Mouse (Mus musculus): ENCODE measurements around the gene Stx19.

The Stx19 gene

DNA sequence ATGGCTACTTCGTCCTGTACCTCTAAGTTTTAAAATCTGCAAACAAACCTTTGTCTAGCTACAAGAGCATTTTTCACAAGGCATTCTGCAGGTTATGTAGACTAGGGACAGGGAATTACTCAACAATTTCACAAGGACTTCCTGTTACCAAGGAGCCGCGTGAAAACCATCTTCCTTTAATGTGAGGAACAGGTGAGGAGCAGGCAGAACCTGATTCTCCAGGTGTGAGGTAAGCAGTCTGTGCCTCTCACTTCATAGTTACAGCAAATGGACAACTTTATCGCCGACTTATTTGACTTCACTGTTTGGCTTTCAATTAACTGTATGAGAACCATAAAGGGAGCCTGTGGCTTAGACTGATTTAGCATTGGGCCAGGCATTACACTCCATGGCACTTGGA lies at the start of gene Stx19:
TSS of gene Stx19 (plus strand) at position 186 of the 400 bp plus-strand sequence.
- DNase-seq (ENCODE audit: low spot score): peak; percentile 35

DNA sequence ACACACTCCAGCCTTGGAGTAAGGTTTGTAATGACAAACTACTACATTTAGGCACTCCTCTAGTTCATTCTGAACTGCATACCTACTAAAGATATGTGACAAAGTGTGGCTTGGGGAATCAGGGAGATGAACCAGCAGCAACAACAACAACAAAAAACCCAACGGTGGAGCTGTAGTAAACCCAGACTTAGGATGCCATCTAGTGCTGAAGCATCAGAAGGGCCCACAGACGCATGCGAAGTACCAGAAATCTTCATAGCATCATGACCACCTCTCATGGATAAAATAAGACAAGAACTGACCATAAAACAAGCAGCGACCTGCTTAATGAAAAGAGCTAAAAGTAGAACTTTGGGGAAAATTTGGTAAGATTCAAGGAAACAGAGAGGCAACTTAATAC lies 41.0 kb upstream of the Stx19 start:
- no peak for DNase-seq (ENCODE audit: low spot score)

DNA sequence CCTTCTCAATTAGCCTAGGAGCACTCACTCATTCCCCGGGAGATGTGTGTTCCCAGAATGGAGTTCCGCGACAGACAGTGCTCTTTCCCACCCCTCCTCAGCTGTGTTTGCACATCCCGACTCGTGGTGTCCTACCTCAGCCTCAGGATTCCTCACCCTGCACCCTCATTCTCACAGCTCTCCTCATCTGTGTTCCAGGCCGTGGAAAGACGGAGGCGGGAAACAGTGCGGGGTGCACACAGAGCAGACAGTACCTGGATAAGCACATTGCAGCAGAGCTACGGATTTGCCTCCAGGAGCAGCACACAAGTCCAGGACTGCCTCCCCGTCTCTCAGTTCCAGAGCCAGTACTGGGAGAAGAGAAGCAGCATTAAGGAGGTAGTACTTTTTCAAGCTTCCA lies 38.4 kb upstream of the Stx19 start:
- DNase-seq (ENCODE audit: low spot score): no peak

DNA sequence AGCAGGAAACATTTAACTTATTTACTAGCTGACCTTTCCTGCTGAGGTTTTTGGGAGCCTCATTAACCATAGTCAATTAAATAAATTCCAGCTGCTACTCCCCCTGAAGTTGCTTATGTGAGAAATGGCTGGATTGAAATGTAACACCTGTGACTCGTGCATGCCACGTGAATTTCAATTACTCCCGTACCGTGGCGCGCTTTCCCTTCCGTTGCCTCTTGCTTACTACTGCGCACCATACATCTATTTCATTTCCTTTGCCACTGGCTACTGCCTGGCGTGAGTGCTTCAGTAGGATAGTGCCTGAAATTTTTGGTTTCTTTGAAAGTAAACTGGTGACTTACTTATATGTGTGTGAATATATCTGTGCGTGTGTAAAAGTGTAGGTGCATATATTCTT lies 36.2 kb upstream of the Stx19 start:
- no peak for DNase-seq (ENCODE audit: low spot score)

DNA sequence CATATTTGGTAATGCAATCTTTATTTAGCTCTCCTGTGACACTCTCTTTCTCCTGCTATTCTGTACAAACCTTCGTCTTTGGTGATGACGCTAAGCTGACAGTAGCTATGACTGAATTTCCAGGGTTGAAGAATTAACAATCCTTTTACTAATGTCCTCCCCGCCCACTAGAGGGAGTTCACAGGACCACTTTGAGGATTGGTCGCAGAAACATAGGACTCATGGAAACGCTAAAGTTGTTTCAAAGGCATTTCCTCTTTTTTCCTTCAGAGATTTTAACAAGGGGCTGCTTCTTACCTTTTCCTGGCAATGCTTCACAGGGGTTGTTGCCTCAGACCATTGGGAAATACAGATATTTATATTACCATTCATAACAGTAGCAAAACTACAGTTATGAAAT lies 32.2 kb upstream of the Stx19 start:
- DNase-seq (ENCODE audit: low spot score): no peak

DNA sequence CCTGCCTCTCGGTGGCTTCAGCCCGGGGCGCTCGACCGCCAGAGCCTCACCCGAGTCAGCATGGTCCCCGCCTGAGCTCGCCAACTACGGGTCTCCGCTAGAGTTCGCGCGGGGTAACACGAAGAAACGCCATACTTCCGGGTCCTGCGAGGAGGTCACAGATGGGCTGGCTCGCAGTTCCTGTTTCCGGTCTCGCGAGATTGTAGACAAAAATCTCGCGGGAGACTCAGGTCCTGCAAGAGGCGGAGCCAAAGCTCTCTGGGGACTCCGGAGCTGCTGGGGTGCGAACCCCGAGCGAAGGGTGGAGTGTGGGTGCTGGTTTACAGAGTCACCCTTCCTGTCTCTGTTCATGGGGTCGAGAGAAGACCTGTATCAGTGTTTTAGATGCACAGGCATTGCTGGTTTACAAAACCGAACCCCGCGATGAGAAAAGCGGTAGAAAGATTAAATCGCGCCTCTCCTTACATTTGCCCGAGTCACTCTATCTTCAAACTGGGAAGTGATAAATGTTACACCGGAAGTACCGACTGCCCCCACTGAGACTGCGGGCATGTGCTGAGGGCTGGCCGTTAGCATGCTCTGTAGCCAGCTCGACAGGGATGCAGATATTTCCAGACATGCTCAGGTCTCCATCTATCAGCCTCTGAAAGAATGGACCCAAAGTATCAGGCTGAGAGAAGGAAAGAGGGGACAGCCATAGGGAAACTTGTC lies 27.7 kb upstream of the Stx19 start, which contains the start of gene Nsun3:
TSS of gene Nsun3 (minus strand) at position 198 of the 711 bp plus-strand sequence.
- peak; percentile 82 for DNase-seq (ENCODE audit: low spot score)

DNA sequence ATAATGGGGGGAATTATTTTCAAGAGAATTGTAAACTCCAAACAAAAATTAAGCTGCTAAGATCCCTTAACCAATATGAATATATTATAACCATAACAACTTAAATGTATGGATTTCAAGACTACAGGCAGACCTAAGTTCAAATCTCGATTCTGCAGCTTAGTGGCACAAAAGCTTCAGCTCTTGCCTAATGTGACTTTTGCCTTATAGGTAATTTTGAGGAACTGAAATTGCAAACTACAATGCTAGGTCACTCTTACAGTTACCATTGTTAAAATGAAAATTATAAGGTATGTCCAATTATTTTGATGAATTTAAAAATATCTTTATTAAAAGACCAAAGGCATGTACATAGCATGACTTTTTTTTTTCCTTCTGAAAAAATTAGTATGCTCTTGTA lies 17.9 kb upstream of the Stx19 start:
- DNase-seq (ENCODE audit: low spot score): no peak

DNA sequence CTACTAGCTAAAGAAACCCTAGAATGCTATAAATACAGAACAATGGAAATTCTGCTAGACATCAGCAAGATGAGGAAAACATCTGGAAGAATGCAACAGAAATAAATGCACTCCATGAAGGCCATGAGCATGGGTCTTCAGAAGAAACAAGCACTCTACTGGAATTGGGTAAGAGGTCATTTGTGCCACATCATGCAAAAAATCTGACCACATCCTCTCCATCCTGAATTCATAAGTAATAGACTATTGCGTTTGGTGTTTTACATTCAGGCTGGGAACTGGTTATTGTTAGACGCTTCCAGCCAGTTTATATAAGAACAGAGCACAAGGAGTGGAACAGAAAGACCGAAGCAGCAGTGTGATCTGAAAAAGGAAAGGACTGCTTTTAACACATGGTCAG lies 15.7 kb upstream of the Stx19 start:
- DNase-seq (ENCODE audit: low spot score): no peak

DNA sequence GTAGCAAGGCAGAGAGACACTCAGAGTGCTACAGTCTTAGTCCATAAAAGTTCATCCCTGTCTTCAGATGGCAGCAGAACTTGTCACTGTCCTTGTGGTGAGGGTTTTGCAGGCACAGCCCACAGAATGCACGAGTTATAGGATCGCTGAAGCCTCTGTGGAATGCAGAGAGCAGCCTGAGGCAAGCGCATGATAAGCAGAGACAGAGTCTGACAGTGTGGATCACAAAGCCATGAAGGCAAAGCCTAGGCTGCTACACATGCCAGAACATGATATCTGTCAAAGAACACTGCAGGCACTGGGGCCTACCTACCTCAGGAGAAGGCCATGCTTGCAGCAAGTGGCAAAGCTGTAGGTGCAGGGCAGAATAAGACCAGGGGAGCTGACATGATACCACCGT lies 15.1 kb upstream of the Stx19 start:
- DNase-seq (ENCODE audit: low spot score): no peak

DNA sequence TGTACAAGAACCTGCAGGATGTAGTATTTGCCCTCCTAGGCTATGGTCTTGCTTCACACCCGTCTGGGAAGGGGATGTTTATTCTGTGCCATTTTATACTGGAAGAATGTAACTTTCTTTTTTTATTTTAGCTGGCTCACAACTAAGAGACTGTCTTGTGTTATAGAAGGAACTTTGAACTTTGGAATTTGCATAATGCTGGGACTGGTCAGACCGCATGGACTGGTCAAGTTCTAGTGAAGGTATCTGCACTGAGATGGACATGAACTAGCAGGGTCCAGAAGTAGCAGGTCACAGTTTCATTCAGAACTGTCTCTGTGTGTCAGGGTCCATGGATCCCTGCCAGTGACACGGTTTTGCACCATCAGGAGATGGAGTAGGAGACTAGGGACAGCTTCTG lies 14.6 kb upstream of the Stx19 start:
- no peak for DNase-seq (ENCODE audit: low spot score)

DNA sequence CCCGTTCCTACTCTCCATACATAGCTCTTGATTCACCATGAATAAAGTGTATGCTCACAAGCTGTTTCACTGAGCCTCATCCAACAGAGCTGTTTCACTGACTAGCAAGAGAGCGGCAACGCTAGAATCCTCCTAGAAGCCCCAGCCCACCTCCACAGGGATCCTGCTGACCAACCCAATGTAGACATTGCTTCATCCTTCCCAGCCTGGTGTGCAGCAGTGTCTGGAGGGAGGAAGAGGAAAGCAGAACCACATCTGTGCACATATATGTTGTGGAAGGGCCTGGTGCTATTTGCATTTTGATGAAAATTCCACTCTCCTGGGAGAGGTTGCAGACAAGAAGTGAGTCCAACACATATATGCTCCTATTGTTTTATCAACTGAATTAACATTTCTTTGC lies 9.9 kb upstream of the Stx19 start:
- no peak for DNase-seq (ENCODE audit: low spot score)

DNA sequence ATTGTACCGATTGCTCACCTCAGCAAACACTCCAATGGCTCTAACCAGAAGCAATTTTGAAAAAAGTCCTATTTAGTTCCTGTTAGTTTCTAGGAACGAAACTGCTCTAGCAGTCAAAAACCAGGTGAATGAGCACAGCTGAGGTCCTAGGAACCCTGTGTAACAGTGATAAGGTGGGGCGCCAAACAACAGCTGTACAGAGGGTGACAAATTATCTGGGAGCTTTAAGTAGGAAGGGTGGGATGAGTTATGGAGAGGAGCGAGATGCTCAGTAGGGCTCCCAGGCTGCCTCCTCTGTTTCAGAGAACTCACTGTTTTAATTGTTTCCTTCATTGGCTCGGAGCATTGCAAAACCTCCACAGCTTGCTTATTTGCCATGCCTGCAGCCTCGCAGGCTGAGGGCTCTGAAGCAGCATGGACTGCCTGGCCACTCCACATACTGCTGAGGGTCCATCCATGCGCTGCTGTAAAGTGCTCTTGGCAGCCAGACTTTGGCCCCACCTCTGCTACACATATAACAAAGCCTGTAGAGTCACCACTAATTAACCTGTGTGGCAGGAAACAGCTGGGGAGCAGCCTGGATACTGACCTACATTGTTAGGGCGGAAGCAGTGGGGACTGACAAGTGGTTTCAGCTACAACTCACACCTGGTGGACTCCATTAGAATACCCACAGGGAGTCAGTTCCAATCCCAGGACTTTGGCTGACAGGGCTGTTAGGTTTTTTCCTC lies 7.1 kb upstream of the Stx19 start:
- no peak for DNase-seq (ENCODE audit: low spot score)

DNA sequence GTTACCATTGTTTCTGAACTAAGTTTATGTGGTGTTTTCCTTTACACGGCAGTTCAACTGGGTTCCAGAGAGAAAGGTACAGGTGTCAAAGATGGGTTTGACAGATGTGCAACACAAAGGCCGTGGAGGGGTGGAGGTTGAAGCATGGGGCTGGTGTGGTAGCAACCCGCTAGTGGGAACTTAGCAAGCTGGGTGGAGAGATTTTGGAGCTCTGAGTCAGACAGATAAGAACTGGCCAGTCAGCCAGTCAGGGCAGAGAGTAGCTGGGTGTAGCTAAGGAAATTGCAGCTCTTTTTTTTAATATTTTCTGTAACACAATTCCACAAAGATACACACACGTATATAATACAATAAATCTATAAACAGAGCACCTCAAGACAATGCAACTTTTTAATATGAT lies 3.6 kb upstream of the Stx19 start:
- DNase-seq (ENCODE audit: low spot score): no peak

DNA sequence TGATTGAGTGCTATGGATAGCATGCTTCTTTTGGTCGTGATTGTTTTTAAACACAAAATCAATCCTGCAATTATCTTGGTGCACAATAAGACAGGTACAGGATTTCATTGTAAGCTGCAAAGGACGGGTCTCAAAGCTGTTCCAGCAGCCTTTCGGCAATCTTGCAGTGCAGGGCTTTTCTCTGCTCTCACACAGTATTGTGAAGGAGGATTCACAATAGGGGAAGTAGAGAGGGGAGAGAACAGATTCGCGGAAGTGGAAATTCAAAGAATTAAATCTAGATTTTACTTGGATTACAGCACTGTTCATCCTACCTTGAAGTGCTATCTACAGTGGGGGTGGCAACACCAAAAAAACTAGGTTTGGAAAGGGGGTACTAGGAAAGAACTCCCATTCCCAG lies 686 bp upstream of the Stx19 start:
- no peak for DNase-seq (ENCODE audit: low spot score)

DNA sequence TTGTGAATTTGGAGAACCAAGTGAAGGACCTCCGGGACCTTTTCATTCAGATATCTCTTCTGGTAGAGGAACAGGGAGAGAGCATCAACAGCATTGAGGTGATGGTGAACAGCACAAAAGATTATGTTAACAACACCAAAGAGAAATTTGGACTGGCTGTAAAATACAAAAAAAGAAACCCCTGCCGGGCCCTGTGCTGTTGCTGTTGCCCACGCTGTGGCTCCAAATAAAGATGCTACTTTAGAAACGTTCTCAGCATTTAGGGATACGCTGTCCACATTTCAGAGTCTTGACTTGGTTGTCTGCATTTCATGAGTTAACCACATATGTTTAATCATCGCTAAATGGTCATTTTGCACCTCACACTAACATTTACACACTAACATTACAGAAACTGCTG lies 8.0 kb downstream of the Stx19 start:
- DNase-seq (ENCODE audit: low spot score): no peak

DNA sequence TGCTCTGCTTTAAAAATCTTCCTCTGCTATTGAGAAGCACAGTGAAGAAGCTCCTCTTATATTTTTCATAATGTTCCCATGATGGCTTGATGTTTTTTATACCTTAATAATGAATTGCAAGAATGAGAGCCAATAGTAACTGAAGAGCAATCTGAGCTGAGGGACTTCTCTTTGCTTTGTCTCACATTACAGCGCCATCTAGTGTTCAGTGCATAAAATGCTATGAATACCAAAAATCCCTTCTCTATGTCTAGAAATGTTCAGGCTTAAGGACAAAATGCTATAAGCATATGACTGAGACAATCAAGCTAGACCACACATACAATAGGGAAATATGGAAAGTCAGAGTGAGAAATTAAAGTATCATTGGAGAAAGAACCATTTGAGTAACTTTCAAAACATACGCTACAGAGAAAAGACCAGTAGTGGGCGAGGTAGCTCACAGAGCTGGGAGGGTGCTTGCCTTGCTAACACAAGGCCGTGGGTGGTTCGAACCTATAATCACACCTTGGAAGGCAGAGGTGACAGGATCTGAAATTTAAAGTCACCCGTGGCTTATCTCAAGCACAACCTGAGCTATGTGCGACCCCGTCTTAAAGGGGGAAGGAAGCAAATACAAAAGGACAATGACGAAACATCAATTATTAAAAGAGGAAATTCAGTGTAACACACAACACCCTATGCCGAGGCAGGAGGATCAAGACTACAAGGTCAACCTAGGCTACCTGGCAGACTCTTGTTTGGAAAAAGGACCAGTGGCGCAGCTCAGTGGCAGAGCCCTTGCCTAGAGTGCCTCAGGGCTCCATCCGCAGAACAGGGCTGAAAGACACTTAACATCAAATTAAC lies 11.9 kb downstream of the Stx19 start:
- DNase-seq (ENCODE audit: low spot score): no peak

DNA sequence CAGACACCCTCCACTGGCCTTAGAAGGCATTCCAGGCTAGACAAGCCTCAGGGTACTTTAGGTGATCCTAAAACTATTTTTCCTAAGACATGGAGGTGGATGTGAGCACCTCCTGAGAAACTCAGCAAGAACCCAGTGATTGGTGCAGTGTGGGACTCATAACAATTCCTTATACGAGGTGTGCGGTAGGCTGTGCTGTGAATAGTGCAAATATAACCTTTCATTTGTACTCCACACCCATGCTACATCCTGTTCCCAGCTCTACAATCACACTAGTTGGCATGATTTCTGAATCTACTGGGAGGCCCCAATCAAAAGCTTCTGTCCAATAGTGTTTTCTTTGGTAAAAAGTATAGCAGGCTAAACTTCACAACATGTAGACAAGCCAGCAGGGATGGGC lies 17.6 kb downstream of the Stx19 start:
- DNase-seq (ENCODE audit: low spot score): no peak

DNA sequence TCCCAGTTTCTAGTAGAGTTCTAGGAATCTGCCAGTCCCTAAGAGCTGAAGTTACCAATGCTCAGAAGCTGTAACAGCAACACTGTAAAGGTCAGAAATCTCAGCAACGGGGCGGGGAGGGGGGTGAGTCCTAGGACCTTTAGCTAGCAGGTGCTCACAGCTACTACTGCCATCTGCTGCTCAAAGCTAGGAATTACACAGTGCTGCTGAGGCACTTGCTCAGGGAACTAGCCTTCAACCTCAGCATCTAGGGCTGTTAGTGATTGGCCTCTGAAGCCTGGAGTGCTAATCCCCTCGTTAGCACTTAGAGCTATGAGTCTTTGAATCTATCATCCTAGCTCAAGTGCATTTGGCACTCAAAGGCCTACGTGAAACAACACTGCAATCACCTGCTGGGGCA lies 18.0 kb downstream of the Stx19 start:
- DNase-seq (ENCODE audit: low spot score): no peak

DNA sequence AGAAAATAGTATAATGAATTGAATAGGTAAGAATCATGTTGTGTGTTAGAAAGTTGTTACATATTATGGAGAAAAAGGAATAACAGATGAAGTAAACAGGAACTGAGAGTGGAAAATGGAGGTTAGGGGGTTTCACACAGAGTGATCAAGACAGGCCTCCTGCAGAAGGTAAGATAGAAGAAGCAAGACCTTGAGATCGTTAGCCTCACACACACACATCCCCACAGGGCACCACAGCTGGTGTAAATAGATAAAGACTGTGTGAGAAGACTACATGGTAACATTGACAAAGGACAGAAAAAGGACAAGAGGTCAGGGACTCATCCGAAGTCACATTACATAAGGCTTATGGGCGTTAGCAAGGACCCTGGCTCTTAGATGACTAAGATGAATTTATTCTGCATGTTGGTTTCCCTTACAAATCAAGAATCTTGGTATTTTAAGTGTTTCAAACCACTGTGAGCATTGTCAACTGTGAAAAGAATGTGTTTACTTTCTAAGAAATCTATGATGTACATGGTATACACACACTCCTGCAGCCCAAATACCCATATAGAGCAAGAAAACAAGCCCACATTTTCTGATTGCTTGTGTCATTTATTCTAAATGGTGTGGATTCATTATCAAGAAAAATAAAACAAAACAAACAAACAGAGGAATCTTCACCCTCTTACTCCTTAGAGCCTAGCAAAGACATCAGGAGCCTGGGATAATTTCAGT lies 19.7 kb downstream of the Stx19 start:
- no peak for DNase-seq (ENCODE audit: low spot score)

DNA sequence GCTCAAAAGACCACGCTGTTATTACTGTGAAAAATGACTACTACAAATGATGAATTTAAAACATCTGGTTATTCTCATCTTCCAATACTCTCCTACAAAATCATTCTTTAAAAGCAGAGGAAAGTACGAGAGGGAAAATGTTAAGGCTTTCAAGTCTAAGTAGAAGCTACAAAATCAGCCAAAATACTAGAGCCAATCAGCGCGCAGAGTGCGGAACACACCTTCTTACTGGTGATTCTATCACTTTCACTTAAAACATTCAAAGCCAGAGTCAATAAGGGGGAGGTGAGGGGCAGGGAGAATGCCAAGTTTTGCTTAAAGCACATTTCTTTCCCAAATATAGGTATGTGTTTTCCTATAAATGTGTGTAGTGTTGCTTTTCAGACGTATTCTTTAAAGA lies 30.9 kb downstream of the Stx19 start:
- DNase-seq (ENCODE audit: low spot score): no peak

DNA sequence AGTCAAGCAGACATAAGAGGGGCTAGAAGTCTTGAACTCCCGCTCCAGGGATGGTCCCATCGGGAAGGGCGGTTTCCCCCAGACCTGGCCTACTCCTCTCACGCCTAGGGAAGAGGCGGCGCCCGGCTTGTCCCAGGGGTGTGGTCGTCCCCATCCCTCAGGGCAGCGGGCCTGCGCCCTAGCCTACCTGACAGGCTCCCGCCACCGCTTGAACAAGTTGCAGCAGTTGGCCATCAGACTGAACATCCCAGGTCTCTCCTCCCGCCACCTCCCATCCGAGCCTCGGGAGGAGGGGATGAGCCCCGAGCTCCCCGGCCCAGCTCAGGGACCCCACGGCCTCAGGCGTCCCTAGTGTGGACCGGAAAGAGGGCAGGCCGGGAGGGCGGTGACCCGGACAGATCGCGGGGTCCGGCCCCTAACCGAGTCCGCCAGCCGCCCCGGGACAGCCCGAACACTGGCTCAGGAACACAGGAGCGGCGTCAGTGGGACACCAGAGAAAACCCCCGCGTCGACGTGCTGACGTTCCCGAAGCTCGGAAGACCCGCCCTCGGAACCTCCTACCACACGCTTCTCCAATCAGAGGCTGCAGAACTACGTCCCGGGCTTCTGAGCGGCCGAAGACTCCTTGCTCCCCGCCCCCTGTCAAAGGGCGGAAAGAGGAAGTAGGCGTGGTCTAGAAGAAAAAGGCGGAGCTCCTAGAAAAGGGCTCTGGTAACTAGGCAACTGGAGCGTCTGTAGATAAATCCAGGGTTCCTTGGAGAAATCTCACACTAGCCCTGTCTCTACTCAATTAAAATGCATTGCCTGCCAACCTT lies 32.2 kb downstream of the Stx19 start, which contains the start of gene Arl13b:
TSS of gene Arl13b (minus strand) at position 543 of the 815 bp plus-strand sequence.
- peak; percentile 80 for DNase-seq (ENCODE audit: low spot score)
